Mouse (Mus musculus): Measurements from ENCODE around the gene Rims3. TPM values are rescaled to one million over a fixed set of nuclear protein-coding genes. Genes with fewer than 3 reads are reported as not detected.
A peak's percentile ranks its signal among the peaks of the same experiment; 100 is the strongest.

Gene Rims3
- polyA plus RNA-seq, 1 experiment from 2014 or later: 0.21 TPM

- WGBS: 31% methylated on average over 8 of the region's 8 CpGs
- Histone ChIP-seq H3K36me3 (ENCODE audit: insufficient read depth, low read length) (no peaks in the 10 kb centered on the region), H3K27ac (no peak overlapping the region), H3K4me2 (ENCODE audit: low read length) (no peak overlapping the region), H3K4me1 (replicated peaks; ENCODE audit: insufficient read depth, low read length) (no peaks in the 10 kb centered on the region), H3K9ac (ENCODE audit: low read depth, low read length) (no peak overlapping the region), H3K4me3 (replicated peaks; ENCODE audit: low read depth, low read length) (no peak overlapping the region), H3K27me3 (ENCODE audit: insufficient read depth, low read length) (no peaks in the 10 kb centered on the region), H3K9me3 (replicated peaks; ENCODE audit: low read length) (no peaks in the 10 kb centered on the region)
- ATAC-seq (replicated peaks; ENCODE audit: low FRiP score, low read depth): no peak
- TF ChIP-seq CTCF (IDR thresholded peaks at IDR 0.05; ENCODE audit: low read depth): peak; percentile 75
- DNase-seq (ENCODE audit: low spot score): peak; percentile 64
These were observed 32.9 kb downstream of the Rims3 start for GRCm38 (mm10) chr4:120887381-120888112.

- TF ChIP-seq CTCF (IDR thresholded peaks at IDR 0.05; ENCODE audit: low read depth): no peak
- H3K4me3 ChIP-seq (replicated peaks; ENCODE audit: low read depth, low read length): no peak overlapping the region
- H3K9ac ChIP-seq (ENCODE audit: low read depth, low read length): no peak overlapping the region
- 56% methylated on average over 8 of the region's 8 CpGs for WGBS
- ATAC-seq (replicated peaks; ENCODE audit: low FRiP score, low read depth): no peak
- no peaks in the 10 kb centered on the region for H3K4me1 ChIP-seq (replicated peaks; ENCODE audit: insufficient read depth, low read length)
- H3K36me3 ChIP-seq (ENCODE audit: insufficient read depth, low read length): no peaks in the 10 kb centered on the region
- no peaks in the 10 kb centered on the region for H3K9me3 ChIP-seq (replicated peaks; ENCODE audit: low read length)
- no peak overlapping the region for H3K27ac ChIP-seq
- DNase-seq (ENCODE audit: low spot score): no peak
- no peaks in the 10 kb centered on the region for H3K27me3 ChIP-seq (ENCODE audit: insufficient read depth, low read length)
- no peak overlapping the region for H3K4me2 ChIP-seq (ENCODE audit: low read length)
These were observed 34.3 kb downstream of the Rims3 start for GRCm38 (mm10) chr4:120888884-120889283.

GRCm38 (mm10) chr4:120890754-120891440 is 36.3 kb downstream of the Rims3 start:
- H3K9me3 ChIP-seq (replicated peaks; ENCODE audit: low read length): no peaks in the 10 kb centered on the region
- DNase-seq (ENCODE audit: low spot score): no peak
- no peak overlapping the region for H3K4me2 ChIP-seq (ENCODE audit: low read length)
- WGBS: 62% methylated on average over 11 of the region's 11 CpGs
- no peaks in the 10 kb centered on the region for H3K36me3 ChIP-seq (ENCODE audit: insufficient read depth, low read length)
- H3K27ac ChIP-seq: no peak overlapping the region
- no peak overlapping the region for H3K9ac ChIP-seq (ENCODE audit: low read depth, low read length)
- TF ChIP-seq CTCF (IDR thresholded peaks at IDR 0.05; ENCODE audit: low read depth): no peak
- no peak overlapping the region for H3K4me3 ChIP-seq (replicated peaks; ENCODE audit: low read depth, low read length)
- no peak for ATAC-seq (replicated peaks; ENCODE audit: low FRiP score, low read depth)
- no peaks in the 10 kb centered on the region for H3K27me3 ChIP-seq (ENCODE audit: insufficient read depth, low read length)
- H3K4me1 ChIP-seq (replicated peaks; ENCODE audit: insufficient read depth, low read length): no peaks in the 10 kb centered on the region

GRCm38 (mm10) chr4:120891960-120892359 is 37.3 kb downstream of the Rims3 start:
- H3K4me1 ChIP-seq (replicated peaks; ENCODE audit: insufficient read depth, low read length): no peaks in the 10 kb centered on the region
- no peak overlapping the region for H3K4me3 ChIP-seq (replicated peaks; ENCODE audit: low read depth, low read length)
- no peak for TF ChIP-seq CTCF (IDR thresholded peaks at IDR 0.05; ENCODE audit: low read depth)
- H3K27ac ChIP-seq: no peak overlapping the region
- H3K9ac ChIP-seq (ENCODE audit: low read depth, low read length): no peak overlapping the region
- H3K4me2 ChIP-seq (ENCODE audit: low read length): no peak overlapping the region
- no peaks in the 10 kb centered on the region for H3K27me3 ChIP-seq (ENCODE audit: insufficient read depth, low read length)
- no peak for ATAC-seq (replicated peaks; ENCODE audit: low FRiP score, low read depth)
- H3K9me3 ChIP-seq (replicated peaks; ENCODE audit: low read length): no peaks in the 10 kb centered on the region
- DNase-seq (ENCODE audit: low spot score): no peak
- no peaks in the 10 kb centered on the region for H3K36me3 ChIP-seq (ENCODE audit: insufficient read depth, low read length)

GRCm38 (mm10) chr4:120892516-120892915 is 37.9 kb downstream of the Rims3 start:
- H3K4me1 ChIP-seq (replicated peaks; ENCODE audit: insufficient read depth, low read length): no peaks in the 10 kb centered on the region
- H3K9me3 ChIP-seq (replicated peaks; ENCODE audit: low read length): no peaks in the 10 kb centered on the region
- no peak overlapping the region for H3K9ac ChIP-seq (ENCODE audit: low read depth, low read length)
- DNase-seq (ENCODE audit: low spot score) (no peak), ATAC-seq (replicated peaks; ENCODE audit: low FRiP score, low read depth) (no peak)
- H3K27ac ChIP-seq: no peak overlapping the region
- WGBS: 62% methylated on average over 1 of the region's 1 CpGs
- H3K4me2 ChIP-seq (ENCODE audit: low read length): no peak overlapping the region
- no peaks in the 10 kb centered on the region for H3K36me3 ChIP-seq (ENCODE audit: insufficient read depth, low read length)
- no peak overlapping the region for H3K4me3 ChIP-seq (replicated peaks; ENCODE audit: low read depth, low read length)
- TF ChIP-seq CTCF (IDR thresholded peaks at IDR 0.05; ENCODE audit: low read depth): no peak
- H3K27me3 ChIP-seq (ENCODE audit: insufficient read depth, low read length): no peaks in the 10 kb centered on the region

- Histone ChIP-seq H3K4me3 (replicated peaks; ENCODE audit: low read depth, low read length) (no peak overlapping the region), H3K27me3 (ENCODE audit: insufficient read depth, low read length) (no peaks in the 10 kb centered on the region), H3K4me1 (replicated peaks; ENCODE audit: insufficient read depth, low read length) (no peaks in the 10 kb centered on the region), H3K27ac (no peak overlapping the region), H3K4me2 (ENCODE audit: low read length) (no peak overlapping the region), H3K9me3 (replicated peaks; ENCODE audit: low read length) (no peaks in the 10 kb centered on the region), H3K9ac (ENCODE audit: low read depth, low read length) (no peak overlapping the region), H3K36me3 (ENCODE audit: insufficient read depth, low read length) (no peaks in the 10 kb centered on the region)
- 31% methylated on average over 11 of the region's 11 CpGs for WGBS
- peak; percentile 47 for ATAC-seq (replicated peaks; ENCODE audit: low FRiP score, low read depth)
- no peak for TF ChIP-seq CTCF (IDR thresholded peaks at IDR 0.05; ENCODE audit: low read depth)
- peak; percentile 25 for DNase-seq (ENCODE audit: low spot score)
These were observed 39.2 kb downstream of the Rims3 start for GRCm38 (mm10) chr4:120893656-120894401.

All from kidney, postnatal 0 days (tissue).